Mouse (Mus musculus): ENCODE results near the gene Lrrc61.

- TF ChIP-seq CTCF (IDR thresholded peaks at IDR 0.05; ENCODE audit: control insufficient read depth, insufficient read depth, low read length) (no peak), POLR2A (IDR thresholded peaks at IDR 0.05; ENCODE audit: borderline replicate concordance, control insufficient read depth, low read depth, low read length) (no peak)
Observed at GRCm38 (mm10) chr6:48548314-48548713, 6.3 kb upstream of the Lrrc61 start.

Measured in bone marrow, adult 2 months (tissue).